Mouse (Mus musculus) cerebellum, adult (tissue): ENCODE data around the gene Gm20518.

Experiments used
- ATAC-seq: cut with Nextera tagmentation; 2 replicates; pipeline ENCODE4 v1.9.2; 2017; ENCODE audit warnings: mild to moderate bottlenecking, moderate library complexity, mixed read lengths; ENCODE audit not compliant: insufficient number of reproducible peaks, low FRiP score, low TSS enrichment

Gene Gm20518

DNA sequence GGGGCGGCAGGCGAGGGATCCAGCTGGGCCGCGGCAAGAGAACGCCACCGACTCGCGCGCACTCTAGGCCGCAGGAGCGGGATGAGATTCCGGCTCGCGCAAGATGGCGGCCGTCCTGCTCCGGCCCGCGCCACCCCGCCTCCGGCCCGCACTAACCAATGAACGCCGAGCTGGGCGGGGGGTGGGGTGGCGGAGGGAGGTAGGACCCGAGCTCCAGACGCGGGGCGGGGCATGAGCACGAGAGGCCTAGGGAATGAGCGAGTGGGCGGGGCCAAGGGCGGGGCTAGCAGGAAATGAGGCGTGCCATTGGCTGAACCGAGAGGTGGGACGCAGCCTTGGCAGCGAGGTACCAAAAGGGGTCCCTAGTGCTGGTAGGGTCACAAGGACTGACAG is at the start of gene Gm20518:
TSS of gene Gm20518 (minus strand) at position 105 of the 393 bp plus-strand sequence.
- peak; percentile 78 for ATAC-seq

- ATAC-seq = no peak
Measured at GRCm38 (mm10) chr16:17939255-17939751, 47.8 kb upstream of the Gm20518 start.

DNA sequence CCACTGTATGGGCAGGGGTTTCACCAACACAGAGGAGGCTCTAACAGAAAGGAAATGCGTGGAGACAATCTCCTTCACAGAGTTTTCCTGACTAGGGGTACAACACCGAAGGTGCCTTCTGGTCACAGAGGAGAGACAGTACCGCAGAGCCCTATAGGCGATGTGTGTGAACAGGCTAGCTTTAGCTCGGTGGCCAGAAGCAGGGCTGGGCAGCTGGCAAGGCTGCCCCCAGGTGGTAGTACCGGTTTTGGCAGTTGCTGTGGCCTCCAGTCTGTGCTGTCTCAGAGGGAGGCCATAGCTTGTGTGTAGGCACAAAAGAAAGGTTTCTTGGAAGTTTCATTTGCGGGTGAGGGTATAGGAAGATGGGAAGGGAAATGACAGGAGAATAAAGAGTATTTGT is 47.4 kb upstream of the Gm20518 start:
- ATAC-seq = peak; percentile 91

DNA sequence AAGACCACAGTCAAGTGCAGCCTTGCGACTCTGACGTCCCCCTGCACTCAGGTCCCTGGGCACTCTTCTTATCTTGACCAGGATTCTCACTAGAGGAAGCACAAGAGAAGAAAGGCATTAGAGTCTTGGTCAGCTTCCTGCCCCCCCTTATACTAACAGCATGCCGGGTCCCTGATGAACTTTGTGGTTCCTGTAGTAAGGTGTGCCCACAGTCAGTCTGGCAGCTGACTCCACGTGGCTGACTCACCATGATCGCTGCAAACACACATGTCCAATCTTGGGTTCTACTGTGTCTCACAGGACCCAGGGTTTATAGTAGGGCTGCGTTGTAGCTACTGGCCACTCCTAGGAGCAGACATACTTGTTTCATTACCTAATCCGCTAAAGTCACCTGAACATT is 46.7 kb upstream of the Gm20518 start:
- ATAC-seq = no peak

GRCm38 (mm10) chr16:17936776-17937175 is 45.3 kb upstream of the Gm20518 start:
- no peak for ATAC-seq

GRCm38 (mm10) chr16:17934445-17934910 is 43.0 kb upstream of the Gm20518 start:
- no peak for ATAC-seq

DNA sequence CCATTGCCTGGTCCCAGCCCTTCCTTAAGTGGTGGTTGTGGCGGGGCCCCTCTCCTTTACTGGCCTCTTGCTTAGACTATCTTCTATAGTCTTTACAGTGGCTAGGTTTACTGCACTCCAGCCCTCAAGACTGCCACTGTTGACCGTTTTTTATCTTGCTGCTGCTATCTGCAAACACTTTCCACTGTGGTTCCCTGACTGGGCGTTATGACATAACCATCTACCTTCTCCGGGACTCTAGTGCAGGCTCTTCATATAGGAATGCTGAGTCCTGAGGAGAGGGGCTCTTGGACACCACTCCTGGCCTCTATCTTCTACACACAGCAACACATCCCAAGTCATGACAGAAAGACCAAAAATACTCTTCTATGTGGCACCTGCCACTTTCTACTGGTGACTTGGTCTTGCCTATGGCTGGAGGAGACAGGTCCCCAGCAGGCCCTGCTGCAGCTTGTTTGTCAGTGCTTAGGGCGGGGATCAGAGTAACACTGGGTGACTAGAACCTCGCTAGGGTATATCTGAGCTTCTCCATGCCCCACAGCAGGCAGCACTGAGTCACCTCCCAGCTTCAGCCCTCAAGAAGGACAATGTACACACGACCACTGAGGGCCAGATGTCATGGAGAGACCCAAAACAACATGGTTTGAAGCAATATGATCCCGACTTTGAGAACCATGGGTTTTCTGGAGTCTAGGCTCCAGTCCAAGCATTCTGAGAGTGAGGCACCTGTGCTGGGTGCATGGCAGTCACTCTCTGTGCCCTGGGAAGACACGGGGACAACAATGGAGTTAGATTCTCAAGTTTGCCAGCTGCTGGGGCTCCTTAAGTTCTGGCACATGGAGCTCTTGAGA is 42.3 kb upstream of the Gm20518 start:
- no peak for ATAC-seq

DNA sequence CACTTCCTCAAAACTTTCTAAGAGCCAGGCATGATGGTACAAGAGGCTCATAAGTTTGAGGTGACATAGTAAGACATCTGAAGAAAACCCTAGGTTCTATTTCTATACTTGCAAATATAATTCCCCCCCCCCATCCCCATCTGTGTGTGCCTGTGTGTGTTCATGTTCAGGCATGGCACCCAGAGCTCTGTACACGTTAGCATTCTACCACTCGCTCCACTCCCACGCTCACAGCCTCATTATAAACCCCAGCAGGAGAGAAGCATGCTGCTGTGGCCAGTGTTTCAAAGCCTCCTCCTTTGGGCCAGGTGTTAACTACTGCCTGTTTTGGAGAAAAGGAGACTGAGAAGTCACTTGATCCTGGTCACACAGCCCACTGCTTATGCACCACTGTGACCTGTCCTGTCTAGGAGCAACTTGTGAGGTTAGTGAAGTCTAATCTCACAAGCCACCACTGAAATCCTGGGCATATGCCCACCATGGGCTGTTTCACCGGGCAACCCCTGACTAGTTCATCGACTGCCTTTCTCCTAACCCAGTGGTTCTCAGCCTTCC is 40.5 kb upstream of the Gm20518 start:
- ATAC-seq = no peak

DNA sequence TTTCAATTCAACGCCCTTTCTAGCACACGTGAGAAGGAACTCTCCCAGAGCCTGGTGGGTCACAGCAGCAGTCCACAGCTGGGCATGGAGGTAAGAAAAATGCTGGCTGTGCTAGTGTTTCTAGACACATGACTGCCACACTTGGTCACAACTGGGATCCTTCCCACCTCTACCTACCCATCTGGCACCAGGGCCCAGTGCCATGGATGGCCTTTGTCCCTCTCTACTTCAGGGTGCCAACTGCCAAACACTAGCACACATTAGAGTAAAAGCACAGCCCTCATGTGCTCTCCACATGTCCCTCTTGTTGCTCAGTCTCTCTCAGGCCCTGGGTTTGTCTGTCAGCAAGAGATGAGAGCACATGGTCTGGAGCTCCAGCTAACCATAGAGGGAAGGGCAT is 38.2 kb upstream of the Gm20518 start:
- no peak for ATAC-seq

DNA sequence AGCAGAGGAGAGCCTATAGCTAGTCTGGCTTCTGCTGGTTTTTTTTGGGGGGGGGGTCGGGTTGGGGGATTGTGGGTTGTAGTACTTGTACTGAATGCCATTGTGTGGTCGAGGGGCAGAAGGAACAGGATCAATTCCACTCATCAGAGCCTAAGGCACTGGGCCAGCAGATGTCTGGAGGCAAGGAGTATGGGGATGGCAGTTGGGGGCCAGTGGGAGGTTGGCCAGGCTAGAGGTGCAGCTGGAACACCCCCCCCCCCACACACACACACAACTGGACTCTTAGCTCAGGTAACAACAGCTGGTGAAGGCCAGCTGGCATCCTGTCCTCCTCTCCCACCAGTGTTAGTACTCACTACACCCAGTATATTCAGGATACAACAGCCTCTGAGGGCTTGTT is 37.7 kb upstream of the Gm20518 start:
- ATAC-seq = no peak

DNA sequence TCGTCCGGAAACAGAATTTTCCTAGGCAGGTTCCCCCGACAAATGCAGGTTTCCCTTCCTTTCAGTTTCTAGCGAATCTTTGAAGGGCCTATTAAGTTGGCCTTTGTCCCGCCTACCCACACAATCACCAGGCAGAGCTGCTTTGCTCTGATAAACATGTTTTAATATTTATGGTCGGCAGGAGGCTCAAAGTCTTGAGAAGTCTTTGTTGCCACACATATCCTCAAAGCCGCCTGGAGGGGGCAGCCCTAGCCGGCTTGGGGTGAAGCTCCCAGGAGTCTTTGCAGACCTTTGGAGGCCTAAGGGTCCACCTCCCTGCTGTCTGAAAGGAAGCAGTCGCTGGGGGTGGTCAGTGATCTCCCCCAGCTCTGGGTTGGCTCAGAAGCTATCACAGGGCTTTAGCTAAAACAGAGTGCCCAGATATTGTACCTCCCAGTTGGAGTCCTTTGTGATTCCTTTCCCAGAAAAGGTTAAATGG is 37.2 kb upstream of the Gm20518 start:
- peak; percentile 37; the same call in 1 of the 2 replicates for ATAC-seq

DNA sequence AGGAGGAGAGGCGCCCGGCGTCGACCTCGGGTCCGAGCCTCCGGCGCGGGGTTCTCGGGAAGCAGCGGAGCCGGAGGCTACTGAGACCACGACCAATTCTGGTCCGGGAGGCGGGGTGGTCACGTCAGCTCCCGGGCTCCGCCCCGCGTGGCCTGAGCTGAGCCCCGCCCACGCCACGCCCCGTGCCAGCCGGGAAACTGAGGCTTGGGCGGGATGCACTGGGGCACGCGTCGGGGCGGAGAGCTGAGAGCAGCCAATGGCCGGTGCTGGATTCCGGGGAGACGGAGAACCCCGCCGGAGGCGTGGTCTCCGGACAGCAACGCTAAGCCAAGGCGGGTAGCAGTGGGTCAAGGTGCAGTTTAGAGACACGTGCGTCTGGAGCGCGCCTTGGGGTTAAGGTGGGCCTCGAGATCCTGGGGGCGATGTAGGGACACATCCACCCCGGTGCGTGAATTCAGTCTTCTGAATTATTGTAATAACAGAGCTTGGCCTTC is 36.7 kb upstream of the Gm20518 start, which contains the start of gene Slc25a1:
TSS of gene Slc25a1 (minus strand) at position 133 of the 494 bp plus-strand sequence.
- peak; percentile 38; the same call in 1 of the 2 replicates for ATAC-seq

GRCm38 (mm10) chr16:17927351-17928082 is 36.0 kb upstream of the Gm20518 start:
- ATAC-seq = 0 out of 2 replicates have a peak, but pooled peaks have one; percentile 4

GRCm38 (mm10) chr16:17922163-17922538 is 30.7 kb upstream of the Gm20518 start:
- ATAC-seq = peak; percentile 21; the same call in 1 of the 2 replicates

DNA sequence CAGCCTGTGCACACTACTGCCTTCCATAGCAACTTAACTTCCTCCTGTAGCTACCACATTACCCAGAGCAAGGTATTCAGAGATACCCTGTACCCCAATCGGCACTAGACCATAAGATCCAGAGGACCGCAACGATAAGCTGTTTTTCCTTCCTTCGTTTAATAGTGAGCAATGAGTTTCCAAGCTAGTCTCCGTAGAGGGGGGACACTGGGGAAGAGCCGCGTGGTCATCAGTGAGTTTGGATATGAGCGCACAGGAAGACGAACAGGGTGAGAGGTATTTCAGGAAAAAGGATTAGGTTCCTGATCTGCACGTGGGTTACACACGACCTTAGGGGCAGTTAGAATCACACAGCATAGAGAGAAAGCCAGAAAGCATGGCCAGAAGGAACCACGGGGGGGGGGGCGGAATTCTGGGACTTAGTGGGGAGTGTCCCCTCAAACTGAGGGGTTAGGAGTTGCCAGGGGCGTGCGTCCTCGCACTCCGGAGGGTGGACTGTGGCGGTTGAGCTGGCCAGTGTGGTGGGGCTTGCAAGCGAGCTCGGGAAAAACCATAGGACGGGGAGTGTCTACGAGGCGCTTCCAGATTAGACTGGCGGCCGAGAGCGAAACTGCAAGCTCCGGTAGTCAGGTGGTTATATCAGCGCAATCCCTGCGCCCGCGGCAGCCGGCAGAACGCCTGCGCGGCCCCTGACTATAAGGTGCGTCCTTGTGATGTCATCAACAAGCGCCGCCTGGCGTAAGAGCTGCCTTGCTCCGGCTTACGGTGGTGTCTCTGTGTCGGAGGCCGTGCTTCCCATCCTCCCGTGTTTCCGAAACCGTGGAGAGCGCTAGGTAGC is 30.1 kb upstream of the Gm20518 start:
- ATAC-seq = peak; percentile 89

GRCm38 (mm10) chr16:17920586-17920985 is 29.1 kb upstream of the Gm20518 start:
- ATAC-seq = no peak

GRCm38 (mm10) chr16:17914307-17915249 is 23.1 kb upstream of the Gm20518 start, which contains the start of gene Gsc2:
TSS of gene Gsc2 (minus strand) at chr16:17915059.
- no peak for ATAC-seq

DNA sequence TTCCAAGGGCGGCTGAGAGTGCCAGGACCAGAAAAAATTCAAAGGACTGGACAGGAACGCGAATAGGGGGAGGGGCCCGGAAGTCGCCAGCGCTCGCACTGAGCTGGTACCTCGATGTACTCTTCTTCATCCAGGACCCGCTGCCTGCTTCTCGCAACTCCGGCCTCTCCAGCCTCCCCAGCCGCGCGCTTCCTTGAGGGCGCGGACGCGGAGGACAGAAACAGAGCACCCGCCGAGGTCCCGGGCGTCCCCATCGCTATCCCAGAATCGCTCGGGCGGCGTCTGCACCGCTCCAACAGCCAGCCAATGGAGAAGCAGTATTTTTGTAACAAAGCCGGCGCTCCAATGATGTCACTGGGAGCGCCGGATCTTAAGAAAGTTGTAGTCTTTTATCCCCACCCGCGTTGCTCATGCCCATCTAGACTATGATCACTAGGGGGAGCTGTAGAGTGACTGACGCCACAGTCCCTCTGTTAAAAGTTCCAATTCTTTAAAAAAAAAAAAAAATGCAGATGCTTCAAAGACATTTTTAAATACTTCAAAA is 19.7 kb upstream of the Gm20518 start, which contains the start of gene Ess2:
TSS of gene Ess2 (minus strand) at position 297 of the 544 bp plus-strand sequence.
- peak; percentile 94 for ATAC-seq
